Mouse (Mus musculus) frontal cortex, postnatal 25 days (tissue): Measurements from ENCODE around the gene Lonrf3.

Experiments used
- DNase-seq, 2 experiments: peaks; one replicate each; pipeline ENCODE4 v3.0.0; 2022; ENCODE audit warnings: low spot score in 2 of 2

The Lonrf3 gene

GRCm38 (mm10) chrX:36328271-36329039 lies at the start of gene Lonrf3:
Lonrf3 (plus strand) TSS chrX:36328353.
- peak; percentile 32 to 57 for DNase-seq

DNA sequence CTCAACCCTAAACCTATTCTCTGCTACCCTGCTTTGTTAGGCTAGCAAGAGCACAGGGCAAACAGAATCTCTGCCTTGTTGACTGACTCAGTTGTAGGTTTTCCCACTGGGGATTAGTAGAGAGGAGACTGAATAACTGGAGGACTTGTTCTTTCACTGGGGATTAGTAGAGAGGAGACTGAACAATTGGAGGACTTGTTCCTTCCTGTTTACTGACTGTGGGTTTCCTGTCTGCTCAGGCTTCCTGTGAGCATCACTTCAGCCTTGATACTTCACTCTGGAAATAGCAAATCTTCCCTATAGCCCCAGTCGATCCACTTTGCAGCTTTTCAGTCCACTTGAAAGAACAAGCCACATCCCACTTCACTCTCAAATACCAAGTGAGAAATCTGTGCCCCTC lies 49.4 kb upstream of the Lonrf3 start:
- DNase-seq = no peak

- no peak for DNase-seq
Observed at GRCm38 (mm10) chrX:36311420-36311819, 16.7 kb upstream of the Lonrf3 start.

- peak; percentile 4 to 21 for DNase-seq
Observed at GRCm38 (mm10) chrX:36327491-36328255, 480 bp upstream of the Lonrf3 start.

DNA sequence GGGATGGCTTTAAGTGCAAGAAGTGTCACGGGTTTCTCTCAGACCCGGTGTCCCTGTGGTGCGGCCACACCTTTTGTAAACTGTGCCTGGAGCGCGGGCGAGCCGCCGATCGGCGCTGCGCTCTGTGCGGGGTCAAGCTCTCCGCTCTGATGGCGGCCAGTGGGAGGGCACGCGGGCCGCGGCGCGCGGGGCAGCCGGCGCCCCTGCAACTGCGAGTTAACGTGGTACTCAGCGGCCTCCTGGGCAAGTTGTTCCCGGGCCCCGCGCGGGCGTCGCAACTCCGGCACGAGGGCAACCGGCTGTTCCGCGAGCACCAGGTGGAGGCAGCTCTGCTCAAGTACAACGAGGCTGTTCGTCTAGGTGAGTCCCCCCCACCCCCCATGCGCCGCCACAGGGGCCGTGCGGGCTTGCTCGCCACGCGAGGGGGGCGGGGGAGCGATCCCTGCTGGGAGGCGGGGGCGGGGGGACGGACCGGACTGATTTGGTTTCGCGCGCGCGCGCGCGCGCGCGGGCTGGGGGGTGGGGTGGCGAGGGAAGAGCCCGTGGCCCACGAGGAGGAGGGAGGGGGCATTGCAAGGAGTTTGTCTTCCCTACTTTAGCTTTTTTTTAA lies 992 bp downstream of the Lonrf3 start:
- DNase-seq = no peak

DNA sequence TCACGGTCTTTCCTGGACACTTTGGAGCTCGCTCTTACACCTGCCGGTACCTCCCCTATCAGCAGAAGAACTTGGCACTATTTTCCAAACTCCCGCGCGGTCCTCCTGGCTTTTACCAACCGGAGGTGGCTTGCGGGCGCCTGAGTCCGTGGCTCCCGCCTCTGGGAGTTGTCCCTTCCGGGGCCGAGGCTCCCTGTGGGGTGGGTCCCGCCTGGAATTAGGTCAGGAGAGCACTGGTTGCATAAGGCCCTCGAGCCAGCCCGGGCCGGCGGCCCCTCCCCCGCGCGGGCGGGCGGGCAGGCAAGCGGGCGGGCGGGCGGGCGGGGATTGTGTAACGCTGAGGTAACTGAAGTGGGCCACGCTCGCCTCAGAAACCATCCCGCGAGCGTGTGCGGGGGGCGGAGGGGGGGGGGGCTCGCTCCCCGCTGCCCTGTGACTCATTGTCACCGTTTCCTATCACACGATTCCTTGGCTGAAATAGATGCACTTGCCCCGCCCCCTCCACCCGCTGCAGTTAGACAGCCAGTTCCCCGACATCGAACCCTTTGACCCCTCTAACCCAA lies 1.8 kb downstream of the Lonrf3 start:
- DNase-seq = peak in 1 of 2 experiments; percentile 10

DNA sequence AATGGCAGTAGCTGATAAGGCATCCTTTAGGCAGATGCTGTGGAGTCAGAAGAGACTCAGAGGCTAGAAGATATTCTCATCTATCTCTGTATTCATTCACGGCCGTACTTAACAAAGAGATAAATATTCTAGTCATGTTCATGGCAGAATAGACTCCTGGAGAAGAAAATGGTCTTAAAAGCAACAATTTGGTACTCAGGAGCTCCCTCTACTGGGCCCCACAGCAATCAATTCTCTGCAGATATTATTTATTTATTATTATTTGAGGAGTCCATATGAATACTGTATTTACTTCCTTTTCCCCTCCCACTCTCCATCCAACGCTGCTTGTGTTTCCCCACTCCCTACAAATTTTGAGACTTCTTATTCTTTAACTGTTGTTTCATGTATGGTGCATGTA lies 24.3 kb downstream of the Lonrf3 start:
- DNase-seq = no peak

- DNase-seq = no peak
Observed at GRCm38 (mm10) chrX:36385340-36385739, 57.2 kb downstream of the Lonrf3 start.

GRCm38 (mm10) chrX:36389971-36390370 lies 61.8 kb downstream of the Lonrf3 start:
- DNase-seq = peak in 1 of 2 experiments; percentile 19

DNA sequence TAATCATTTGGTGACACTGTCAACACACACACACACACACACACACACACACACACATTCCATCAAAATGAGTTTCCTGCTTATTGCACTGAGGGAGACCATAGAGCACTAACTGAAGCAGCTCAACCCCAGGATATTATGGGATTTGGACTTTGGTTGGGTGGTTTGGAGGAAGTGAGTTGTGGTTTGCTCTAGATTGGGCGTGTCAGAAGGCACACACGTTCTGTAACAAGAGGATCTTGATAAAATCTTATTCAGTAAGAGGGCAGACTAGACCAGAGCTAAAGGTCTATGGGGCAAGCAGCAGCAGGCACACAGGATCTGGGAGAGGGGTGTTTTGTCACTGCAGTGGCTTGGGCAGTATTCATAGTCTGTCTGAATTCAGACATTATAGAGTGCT lies 62.4 kb downstream of the Lonrf3 start:
- DNase-seq = no peak

DNA sequence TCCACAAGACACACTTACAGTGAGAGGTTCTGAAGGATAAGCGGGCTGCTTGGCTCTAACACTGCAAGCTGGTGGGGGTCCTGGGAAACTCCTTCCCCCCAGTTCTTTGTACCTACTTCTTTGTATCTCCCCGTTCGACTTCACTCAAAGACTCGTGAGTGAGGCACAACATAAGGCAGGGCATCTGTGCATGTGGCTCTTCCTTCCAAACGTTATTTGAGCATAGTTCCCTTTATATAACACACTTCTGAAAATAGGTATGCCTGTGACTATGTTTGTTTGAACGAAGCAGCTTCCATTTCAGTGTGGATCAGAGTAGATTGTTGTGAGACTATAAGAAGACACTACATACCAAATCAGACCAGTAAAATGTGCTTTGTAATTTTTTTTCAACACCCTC lies 64.5 kb downstream of the Lonrf3 start:
- DNase-seq = no peak

DNA sequence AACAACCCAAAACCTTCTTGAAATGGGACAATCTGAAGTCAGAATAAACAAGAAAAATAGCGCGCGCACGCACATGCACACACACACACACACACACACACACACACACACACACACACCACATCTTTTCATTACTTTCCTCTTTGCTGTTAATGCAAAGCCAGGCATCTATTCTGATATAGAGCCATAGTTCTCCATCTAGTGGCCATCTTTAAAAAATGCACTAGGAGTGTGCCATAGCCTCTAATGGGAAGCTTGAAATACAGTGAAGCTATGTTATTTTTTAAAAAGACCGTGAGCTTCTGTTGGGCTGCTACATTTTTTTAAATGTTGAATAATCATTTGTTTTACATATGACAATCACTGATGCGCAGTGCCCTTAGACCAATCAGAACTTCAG lies 65.1 kb downstream of the Lonrf3 start:
- no peak for DNase-seq

GRCm38 (mm10) chrX:36400980-36401379 lies 72.8 kb downstream of the Lonrf3 start, which contains the start of gene Gm6268:
Gm6268 (plus strand) TSS chrX:36401280.
- DNase-seq = no peak

DNA sequence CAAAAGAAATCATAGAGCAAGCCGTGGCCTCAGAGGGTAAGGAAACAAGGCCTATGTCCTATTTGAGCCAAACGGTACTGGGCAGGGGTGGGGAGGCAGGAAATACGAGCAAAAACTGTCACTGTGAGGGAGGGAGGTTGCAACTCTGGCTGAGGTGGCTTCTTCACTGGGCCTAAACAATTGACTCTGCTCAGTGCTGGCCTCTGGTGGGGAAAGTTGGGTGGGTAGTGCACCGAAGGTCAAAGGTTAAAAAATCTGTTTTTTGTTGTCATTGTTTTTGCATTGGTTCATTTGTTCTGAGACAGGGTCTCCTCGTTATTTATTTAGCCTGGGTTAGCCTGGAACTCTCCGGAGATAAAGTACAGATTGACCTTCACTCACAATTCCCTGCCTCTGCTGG lies 74.2 kb downstream of the Lonrf3 start:
- DNase-seq = no peak
